Mouse (Mus musculus) midbrain, embryonic 11.5 days (tissue): ENCODE results near the gene Zic1. TPM values are rescaled to one million over a fixed set of nuclear protein-coding genes. Genes with fewer than 3 reads are reported as not detected.

Experiments used
- ATAC-seq: fragments of 200-750 bp; cut with Nextera tagmentation; 2 replicates; pipeline ENCODE4 v1.8.0; 2017; ENCODE audit warnings: moderate TSS enrichment, moderate library complexity; ENCODE audit not compliant: low FRiP score
- DNase-seq: peaks from one replicate; pipeline ENCODE4 v3.0.0; 2015; ENCODE audit warnings: low spot score; ENCODE audit errors: missing footprints
- H3K27ac ChIP-seq: fragments of 300-500 bp; sonication (generic); 2 replicates; pipeline ENCODE4 v1.5.1; 2014; ENCODE audit warnings: low read depth, low read length
- H3K27me3 ChIP-seq: fragments of 300-500 bp; sonication (generic); 2 replicates; pipeline ENCODE4 v1.6.1; 2014; ENCODE audit warnings: mild to moderate bottlenecking, low read length, moderate library complexity, mixed read lengths; ENCODE audit not compliant: control insufficient read depth, insufficient read depth
- H3K36me3 ChIP-seq: fragments of 300-500 bp; sonication (generic); 2 replicates; pipeline ENCODE4 v1.6.1; 2014; ENCODE audit warnings: mild to moderate bottlenecking, low read length, moderate library complexity, mixed read lengths; ENCODE audit not compliant: control insufficient read depth, insufficient read depth
- H3K4me1 ChIP-seq: fragments of 300-500 bp; sonication (generic); 2 replicates; pipeline ENCODE4 v1.6.1; 2014; ENCODE audit warnings: low read length; ENCODE audit not compliant: control insufficient read depth, insufficient read depth
- H3K4me2 ChIP-seq: fragments of 300-500 bp; sonication (generic); 2 replicates; pipeline ENCODE4 v1.6.1; 2014; ENCODE audit warnings: mild to moderate bottlenecking, moderate library complexity
- H3K4me3 ChIP-seq: fragments of 300-500 bp; sonication (generic); 2 replicates; pipeline ENCODE4 v1.5.1; 2014; ENCODE audit warnings: low read depth, low read length
- H3K9ac ChIP-seq: fragments of 300-500 bp; sonication (generic); 2 replicates; pipeline ENCODE4 v1.6.1; 2014; ENCODE audit warnings: low read length
- H3K9me3 ChIP-seq: fragments of 300-500 bp; sonication (generic); 2 replicates; pipeline ENCODE4 v1.6.1; 2016; ENCODE audit warnings: low read length; ENCODE audit not compliant: control insufficient read depth
- WGBS: fragments of 180-500 bp; shearing (Covaris S2); extraction: QIAGEN DNeasy Blood & Tissue Kit; methylation state at CpG from one replicate; pipeline ENCODE4 v1.1.7; 2014; 5-methylcytosine and 5-hydroxymethylcytosine counted together
- polyA plus RNA-seq: library from polyadenylated mRNA; unstranded; fragments of >200 nt; fragmentation: Nextera tagmentation; extraction: Ambion mirVana; gene quantifications from 2 replicates; pipeline ENCODE4 v1.2.1, GENCODE M21; 2014

Zic1 gene
- polyA plus RNA-seq, 1 experiment from 2014 or later: 13.7 TPM

GRCm38 (mm10) chr9:91360151-91361032, 5.2 kb downstream of the Zic1 start:
- Histone ChIP-seq H3K36me3 (peaks cover 2% of the 10 kb centered on the region; the same call in 1 of the 2 replicates), H3K27ac (no peak overlapping the region; the same call in 1 of the 2 replicates), H3K4me1 (no peaks in the 10 kb centered on the region), H3K4me3 (peak overlapping the region; percentile 71), H3K4me2 (peak overlapping the region; percentile 49), H3K9ac (peak overlapping the region; percentile 59), H3K27me3 (peaks cover 61% of the 10 kb centered on the region), H3K9me3 (no peaks in the 10 kb centered on the region)
- no peak for ATAC-seq
- 2% methylated on average over 21 of the region's 21 CpGs for WGBS
- peak; percentile 94 for DNase-seq

- DNase-seq: peak; percentile 94
- peaks cover 6% of the 10 kb centered on the region for H3K4me1 ChIP-seq
- ATAC-seq: no peak
Observed at GRCm38 (mm10) chr9:91358851-91359687, 6.5 kb downstream of the Zic1 start.

GRCm38 (mm10) chr9:91357321-91357720, 8.3 kb downstream of the Zic1 start:
- DNase-seq: peak; percentile 91
- H3K27ac ChIP-seq: no peak overlapping the region
- no peaks in the 10 kb centered on the region for H3K36me3 ChIP-seq
- peaks cover 13% of the 10 kb centered on the region for H3K4me1 ChIP-seq
- H3K4me3 ChIP-seq: no peak overlapping the region
- H3K9me3 ChIP-seq: no peaks in the 10 kb centered on the region
- H3K4me2 ChIP-seq: peak overlapping the region; percentile 24; the same call in 1 of the 2 replicates
- peak overlapping the region; percentile 44; the same call in 1 of the 2 replicates for H3K9ac ChIP-seq
- 13% methylated on average over 3 of the region's 3 CpGs for WGBS
- ATAC-seq: no peak
- peaks cover 60% of the 10 kb centered on the region for H3K27me3 ChIP-seq

More at GRCm38 (mm10) chr9:91358851-91359687, 6.5 kb downstream of the Zic1 start:
- Histone ChIP-seq H3K36me3 (peaks cover 2% of the 10 kb centered on the region; the same call in 1 of the 2 replicates), H3K27me3 (peaks cover 62% of the 10 kb centered on the region), H3K4me2 (peak overlapping the region; percentile 50), H3K4me3 (peak overlapping the region; percentile 31), H3K9me3 (no peaks in the 10 kb centered on the region), H3K27ac (no peak overlapping the region), H3K9ac (peak overlapping the region; percentile 54; the same call in 1 of the 2 replicates)
- 8% methylated on average over 10 of the region's 10 CpGs for WGBS

GRCm38 (mm10) chr9:91356353-91356740, 9.3 kb downstream of the Zic1 start:
- H3K4me1 ChIP-seq: peaks cover 13% of the 10 kb centered on the region
- H3K27ac ChIP-seq: no peak overlapping the region
- no peaks in the 10 kb centered on the region for H3K9me3 ChIP-seq
- H3K9ac ChIP-seq: no peak overlapping the region; the same call in 1 of the 2 replicates
- no peak for ATAC-seq
- 10% methylated on average over 4 of the region's 4 CpGs for WGBS
- H3K4me3 ChIP-seq: no peak overlapping the region
- peak overlapping the region; percentile 54; the same call in 1 of the 2 replicates for H3K4me2 ChIP-seq
- H3K27me3 ChIP-seq: peaks cover 65% of the 10 kb centered on the region
- peak; percentile 92 for DNase-seq
- H3K36me3 ChIP-seq: no peaks in the 10 kb centered on the region

- WGBS: 1% methylated on average over 34 of the region's 35 CpGs
- DNase-seq: peak; percentile 97
- no peaks in the 10 kb centered on the region for H3K36me3 ChIP-seq
- H3K27me3 ChIP-seq: peaks cover 71% of the 10 kb centered on the region
- H3K4me3 ChIP-seq: peak overlapping the region; percentile 27
- H3K9me3 ChIP-seq: no peaks in the 10 kb centered on the region
- peak; percentile 80 for ATAC-seq
- peaks cover 15% of the 10 kb centered on the region for H3K4me1 ChIP-seq
- H3K9ac ChIP-seq: peak overlapping the region; percentile 64
- H3K27ac ChIP-seq: peak overlapping the region; percentile 63
- H3K4me2 ChIP-seq: peak overlapping the region; percentile 54
Observed at GRCm38 (mm10) chr9:91355629-91356352, 9.8 kb downstream of the Zic1 start.

GRCm38 (mm10) chr9:91355270-91355589, 10.4 kb downstream of the Zic1 start:
- DNase-seq (no peak), ATAC-seq (no peak; the same call in 1 of the 2 replicates)
- H3K9ac ChIP-seq: peak overlapping the region; percentile 64
- no peaks in the 10 kb centered on the region for H3K36me3 ChIP-seq
- H3K4me3 ChIP-seq: peak overlapping the region; percentile 27
- 0% methylated on average over 7 of the region's 7 CpGs for WGBS
- H3K27ac ChIP-seq: peak overlapping the region; percentile 63
- H3K9me3 ChIP-seq: no peaks in the 10 kb centered on the region
- peaks cover 15% of the 10 kb centered on the region for H3K4me1 ChIP-seq
- peak overlapping the region; percentile 54 for H3K4me2 ChIP-seq
- peaks cover 76% of the 10 kb centered on the region for H3K27me3 ChIP-seq

- H3K9ac ChIP-seq: peak overlapping the region; percentile 64
- peaks cover 75% of the 10 kb centered on the region for H3K27me3 ChIP-seq
- H3K27ac ChIP-seq: peak overlapping the region; percentile 63
- H3K4me3 ChIP-seq: peak overlapping the region; percentile 27
- DNase-seq (peak; percentile 96), ATAC-seq (no peak; the same call in 1 of the 2 replicates)
- H3K4me2 ChIP-seq: peak overlapping the region; percentile 54
- WGBS: 4% methylated on average over 22 of the region's 22 CpGs
- no peaks in the 10 kb centered on the region for H3K36me3 ChIP-seq
- H3K4me1 ChIP-seq: peaks cover 15% of the 10 kb centered on the region
- no peaks in the 10 kb centered on the region for H3K9me3 ChIP-seq
Observed at GRCm38 (mm10) chr9:91354434-91355269, 11.0 kb downstream of the Zic1 start.
